Mouse (Mus musculus): Measurements from ENCODE around the gene Saal1.

DNA sequence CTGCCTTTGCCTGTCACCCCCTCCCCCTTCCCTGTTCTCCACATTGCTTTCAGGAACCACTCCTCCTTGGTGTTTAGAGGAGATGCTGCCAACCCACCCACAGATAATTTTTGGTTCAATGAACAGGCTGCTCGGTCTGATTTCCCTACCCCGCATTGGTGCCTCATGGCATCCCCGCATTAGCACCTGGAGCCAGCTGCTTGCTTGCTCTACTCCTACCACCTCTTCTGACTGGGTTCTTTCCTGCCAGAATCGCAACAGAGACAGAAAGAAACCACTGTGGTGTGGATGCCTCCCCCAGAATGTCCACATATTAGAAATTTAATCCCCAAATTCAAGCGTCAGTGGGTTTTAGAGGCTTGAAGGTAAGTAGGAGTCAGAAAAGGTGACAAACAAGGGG is 13.9 kb upstream of the Saal1 start:
- TF ChIP-seq POLR2A (IDR thresholded peaks at IDR 0.05; ENCODE audit: low read depth, low read length) (no peak), CTCF (IDR thresholded peaks at IDR 0.05; ENCODE audit: borderline replicate concordance, insufficient read depth, low read length) (no peak)
